Mouse (Mus musculus) thymus, adult 18-20 months (tissue): ENCODE results near the gene Cdcp1.

Source experiments
- DNase-seq, 2 experiments: peaks; one replicate each; pipeline ENCODE4 v3.0.0; 2022; ENCODE audit warnings: mixed read lengths in 2 of 2

Gene Cdcp1

GRCm38 (mm10) chr9:123150241-123151020 is 65.4 kb downstream of the Cdcp1 start, which contains the start of gene Clec3b:
Gene Clec3b (plus strand): TSS chr9:123150946.
- no peak for DNase-seq

GRCm38 (mm10) chr9:123148430-123148829 is 67.4 kb downstream of the Cdcp1 start:
- no peak for DNase-seq

GRCm38 (mm10) chr9:123139887-123140614 is 75.8 kb downstream of the Cdcp1 start:
- no peak for DNase-seq

- no peak for DNase-seq
These were observed 76.9 kb downstream of the Cdcp1 start for GRCm38 (mm10) chr9:123138891-123139474.

GRCm38 (mm10) chr9:123136953-123137682 is 78.7 kb downstream of the Cdcp1 start:
- DNase-seq, result no peak

- DNase-seq, result no peak
These were observed 82.8 kb downstream of the Cdcp1 start for GRCm38 (mm10) chr9:123132994-123133393.

GRCm38 (mm10) chr9:123127663-123128062 is 88.2 kb downstream of the Cdcp1 start:
- DNase-seq, result no peak

- no peak for DNase-seq
These were observed 91.3 kb downstream of the Cdcp1 start for GRCm38 (mm10) chr9:123124413-123124981.

GRCm38 (mm10) chr9:123123571-123124412 is 92.0 kb downstream of the Cdcp1 start:
- no peak for DNase-seq

GRCm38 (mm10) chr9:123123017-123123416 is 92.8 kb downstream of the Cdcp1 start:
- DNase-seq, result no peak
